Mouse (Mus musculus) forelimb bud, embryonic 11.5 days (tissue): ENCODE measurements at regions not wholly inside any gene's neighbourhood (a gene's known extent, or its start where the extent isn't known, plus 50 kb on each side); places are given as distances from the start of the nearest gene placed in this dataset.

Experiments used
- DNase-seq: peaks from one replicate; pipeline ENCODE4 v3.0.0-alpha.2; 2012; ENCODE audit warnings: low read depth, low spot score

DNA sequence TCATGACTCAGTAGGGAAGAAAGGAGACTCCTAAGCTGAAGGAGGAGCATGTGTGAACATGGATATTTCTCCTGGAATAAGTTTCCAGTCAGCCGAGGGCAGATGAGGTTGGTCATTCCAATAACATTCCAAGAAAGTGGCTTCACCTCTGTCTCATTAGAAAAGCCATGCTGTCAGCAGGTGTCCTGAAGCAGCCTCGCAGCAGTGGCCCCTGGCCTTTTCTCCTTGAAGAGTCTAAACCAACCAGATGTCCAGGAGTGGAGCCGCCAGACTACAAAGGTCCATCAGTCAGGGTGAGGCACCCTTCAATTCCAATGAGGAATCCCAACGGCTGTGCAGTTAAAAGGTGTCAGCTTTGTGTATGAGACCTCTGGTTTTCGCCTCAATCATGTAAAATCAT lies 197.2 kb upstream of the Klf3 start:
- no peak for DNase-seq

DNA sequence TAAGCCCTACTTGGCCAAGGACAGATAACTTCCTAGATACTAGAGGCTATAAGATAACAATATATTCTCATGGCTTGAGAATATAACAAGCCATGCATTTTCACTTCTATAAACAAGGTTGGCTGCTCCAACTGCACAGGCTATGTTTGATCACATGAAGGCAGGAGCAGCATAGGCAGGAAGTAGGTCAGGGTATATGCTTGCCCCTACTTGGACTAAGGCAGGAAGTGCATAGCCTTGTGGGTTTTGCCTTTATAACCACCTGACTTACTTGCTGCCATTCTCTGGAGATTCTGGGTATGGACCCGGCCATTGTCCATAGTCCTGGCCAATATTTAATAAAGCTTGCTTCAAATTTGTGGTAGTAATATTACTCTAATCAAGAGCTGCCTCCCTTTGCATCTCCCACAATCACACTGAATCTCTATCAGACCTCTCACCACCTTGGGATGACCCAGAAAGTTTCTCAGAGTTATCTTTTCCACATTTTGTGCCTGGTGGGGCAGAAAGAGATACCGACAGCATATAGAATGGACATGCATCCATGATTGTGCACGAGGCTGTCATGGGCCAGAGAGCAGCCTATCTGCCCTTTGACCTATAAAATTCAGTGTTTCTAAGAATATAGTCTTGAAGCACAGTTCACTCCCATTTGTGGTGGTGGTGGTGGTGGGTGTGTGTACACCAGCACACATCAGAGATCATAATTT lies 193.7 kb upstream of the Klf3 start:
- no peak for DNase-seq

DNA sequence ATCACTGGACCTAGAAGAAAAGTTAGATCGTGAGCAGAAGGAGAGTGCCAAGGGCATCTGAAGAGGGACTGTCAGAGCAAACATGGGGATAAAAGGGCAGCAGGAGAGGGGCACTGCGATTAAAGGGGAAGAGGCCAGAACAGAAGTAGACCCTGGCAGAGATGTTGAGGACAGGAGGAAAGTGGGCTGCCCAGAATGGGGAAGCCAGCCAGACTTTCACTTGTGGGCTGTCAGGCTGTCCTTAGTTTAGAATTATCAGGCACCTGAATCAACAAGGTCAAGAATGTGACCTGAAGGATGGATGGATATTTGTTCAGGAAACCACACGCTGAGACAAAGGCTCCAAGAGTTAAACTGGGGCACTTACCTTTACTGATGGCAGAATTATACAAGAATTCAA lies 193.0 kb upstream of the Klf3 start:
- no peak for DNase-seq

GRCm38 (mm10) chr5:64610562-64611405 lies 192.4 kb upstream of the Klf3 start:
- peak; percentile 83 for DNase-seq

DNA sequence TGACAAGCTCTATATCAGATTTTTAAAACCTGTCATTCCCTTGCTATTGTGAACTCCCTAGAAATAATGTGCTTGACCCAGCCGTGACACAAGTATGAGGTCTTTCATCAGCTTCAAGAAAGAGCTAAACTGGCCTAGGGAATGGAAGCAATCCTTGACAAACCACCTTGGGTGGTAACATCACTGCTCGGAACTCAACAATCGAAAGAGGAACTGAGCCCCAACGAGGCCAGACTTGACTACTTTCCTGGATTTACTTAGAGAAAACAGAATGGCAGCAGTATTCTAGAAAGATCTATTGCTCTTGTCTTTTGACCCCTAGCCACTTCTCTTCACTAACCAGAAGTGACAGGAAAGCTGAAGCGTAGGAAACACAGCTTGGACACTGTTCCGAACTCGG lies 191.2 kb upstream of the Klf3 start:
- DNase-seq, result no peak

GRCm38 (mm10) chr5:64613696-64614095 lies 189.5 kb upstream of the Klf3 start:
- no peak for DNase-seq

GRCm38 (mm10) chr5:64618126-64618525 lies 185.1 kb upstream of the Klf3 start:
- DNase-seq, result no peak

DNA sequence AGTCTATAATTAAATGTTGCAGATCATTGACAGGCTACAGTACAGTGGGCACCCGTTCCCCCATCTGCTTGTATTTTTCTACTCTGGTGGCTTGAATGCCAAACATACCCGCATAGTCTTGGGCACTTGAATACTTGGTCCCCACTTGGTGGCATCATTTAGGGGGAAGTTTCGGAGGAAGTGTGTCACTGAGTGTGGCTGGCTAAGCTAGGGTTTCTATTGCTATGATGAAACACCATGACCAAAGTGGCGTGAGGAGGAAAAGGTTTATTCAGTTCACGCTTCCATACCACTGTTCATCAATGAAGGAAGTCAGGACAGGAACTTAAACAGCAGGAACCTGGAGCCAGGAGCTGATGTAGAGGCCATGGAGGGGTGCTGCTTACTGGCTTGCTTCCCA lies 183.4 kb upstream of the Klf3 start:
- no peak for DNase-seq

- no peak for DNase-seq
Observed at GRCm38 (mm10) chr5:64620726-64621125, 182.5 kb upstream of the Klf3 start.

DNA sequence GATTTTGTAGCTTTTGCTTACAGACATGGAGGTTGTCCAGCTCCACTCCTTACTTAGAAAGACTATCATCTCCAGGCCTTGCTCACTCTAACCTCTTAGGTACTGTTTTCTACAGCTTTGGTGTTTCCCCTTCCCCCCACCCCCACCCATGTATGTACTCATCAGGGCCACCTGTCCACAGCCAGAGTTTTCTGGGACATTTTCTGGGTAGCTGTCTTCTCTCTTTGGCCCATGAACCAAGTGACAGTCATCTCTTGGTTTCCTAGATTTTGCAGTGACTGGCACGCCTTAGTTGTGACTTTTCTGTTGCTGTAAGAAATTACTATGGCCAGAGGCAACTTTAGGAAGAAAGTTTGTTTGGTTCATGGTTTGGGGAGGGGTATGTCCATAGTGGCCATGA lies 181.8 kb upstream of the Klf3 start:
- no peak for DNase-seq

- DNase-seq, result no peak
Observed at GRCm38 (mm10) chr5:64623653-64624052, 179.5 kb upstream of the Klf3 start.

- no peak for DNase-seq
Observed at GRCm38 (mm10) chr5:64624205-64624604, 179.0 kb upstream of the Klf3 start.

DNA sequence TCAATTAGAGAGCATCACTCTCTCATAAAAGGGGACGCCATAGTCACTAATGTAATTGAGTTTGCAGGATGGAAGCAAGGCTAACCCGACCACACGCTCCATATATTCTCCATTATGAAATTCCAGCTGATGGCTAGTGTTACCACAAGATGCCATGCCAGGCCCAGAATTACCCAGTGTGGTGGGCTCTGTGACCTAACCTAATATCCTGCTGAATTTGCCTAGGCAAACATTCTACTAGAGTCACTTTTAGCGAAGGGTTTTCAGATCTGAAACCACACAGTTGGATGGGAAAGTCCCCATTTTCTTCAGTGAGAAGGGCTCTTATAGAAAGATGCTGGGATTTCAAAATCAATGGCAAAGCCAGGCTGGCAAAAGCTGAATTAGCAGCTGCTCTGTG lies 177.8 kb upstream of the Klf3 start:
- no peak for DNase-seq

- no peak for DNase-seq
Observed at GRCm38 (mm10) chr5:64625841-64626298, 177.3 kb upstream of the Klf3 start.

GRCm38 (mm10) chr5:64626351-64626750 lies 176.8 kb upstream of the Klf3 start:
- DNase-seq, result no peak

DNA sequence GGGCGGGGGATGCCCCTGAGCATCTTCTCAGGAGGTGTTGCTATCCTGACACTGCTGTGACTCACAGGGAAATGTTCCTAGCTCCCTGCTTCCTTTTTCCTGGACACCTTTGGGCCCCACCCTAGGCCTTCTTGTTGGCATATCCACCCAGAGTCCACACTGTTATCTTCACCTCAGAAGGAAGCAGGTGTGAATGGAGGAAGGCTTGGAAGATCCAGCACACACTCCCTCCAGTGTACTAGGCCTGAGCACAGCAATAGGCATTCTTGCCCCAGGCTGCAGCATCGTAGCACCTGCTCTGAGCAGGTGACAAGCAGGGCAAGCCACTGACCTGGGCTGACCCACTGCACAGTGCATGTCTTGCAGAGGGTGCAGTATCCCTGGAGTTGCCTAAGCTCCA lies 172.6 kb upstream of the Klf3 start:
- DNase-seq, result no peak

DNA sequence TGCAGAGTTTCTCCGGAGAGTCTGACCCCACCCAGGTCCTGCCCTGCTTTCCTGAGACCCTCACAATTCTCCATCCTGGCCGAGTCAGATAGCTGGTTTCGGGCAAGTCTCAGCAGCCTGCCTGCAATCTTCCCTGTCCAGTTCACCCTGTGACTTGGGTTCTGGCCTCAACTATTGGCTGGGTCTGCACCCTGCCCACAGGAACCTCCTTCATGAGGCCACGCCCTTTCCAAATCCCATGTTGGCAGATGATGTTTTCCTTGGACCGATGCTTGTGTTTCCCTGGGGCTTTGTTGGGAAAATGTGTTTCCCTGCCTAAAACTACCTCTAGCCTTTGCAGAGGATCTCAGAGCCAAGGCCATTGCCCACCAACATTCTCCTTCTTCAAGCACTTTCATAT lies 171.0 kb upstream of the Klf3 start:
- no peak for DNase-seq

GRCm38 (mm10) chr5:64634008-64634407 lies 169.2 kb upstream of the Klf3 start:
- DNase-seq, result no peak

DNA sequence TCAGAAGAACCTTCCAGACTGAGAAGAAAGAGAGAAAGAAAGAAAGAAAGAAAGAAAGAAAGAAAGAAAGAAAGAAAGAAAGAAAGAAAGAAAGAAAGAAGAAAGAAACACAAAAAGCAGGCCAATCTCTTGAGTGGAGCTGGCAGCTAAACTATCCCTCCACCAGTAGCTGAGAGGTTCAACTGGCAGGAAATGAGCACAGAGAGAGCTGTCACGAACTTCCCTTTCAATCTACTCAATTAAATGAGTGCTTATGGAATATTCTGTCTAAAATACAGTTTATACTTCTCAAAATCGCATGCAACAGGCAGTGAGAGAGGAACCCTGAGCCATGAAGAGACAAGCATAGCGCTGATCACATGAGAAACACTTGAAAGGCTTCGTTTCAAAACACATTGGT lies 168.5 kb upstream of the Klf3 start:
- DNase-seq, result no peak

DNA sequence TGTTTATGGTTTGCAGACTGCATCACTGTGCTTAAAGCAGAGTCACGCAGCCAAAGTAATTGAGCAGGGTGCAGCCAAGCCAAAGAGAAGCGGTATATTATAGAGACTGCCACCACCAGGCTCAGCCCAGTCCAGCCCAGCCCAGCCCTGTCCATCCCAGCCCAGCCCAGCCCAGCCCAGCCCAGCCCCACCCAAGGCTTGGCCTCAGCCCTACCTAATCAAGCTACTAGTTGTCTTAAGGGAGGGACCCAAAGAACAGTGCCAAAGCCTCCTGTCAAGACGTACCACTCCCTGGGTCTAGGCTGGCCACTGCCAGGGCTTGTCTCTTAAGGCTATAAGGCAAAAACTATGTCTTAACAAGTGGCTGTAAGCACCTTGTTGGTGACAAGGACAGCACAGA lies 166.9 kb upstream of the Klf3 start:
- DNase-seq, result no peak

GRCm38 (mm10) chr5:64643584-64643983 lies 159.6 kb upstream of the Klf3 start:
- DNase-seq, result no peak

- no peak for DNase-seq
Observed at GRCm38 (mm10) chr5:64647417-64648125, 155.6 kb upstream of the Klf3 start.
